Mouse (Mus musculus) telencephalon, adult 2 months (tissue): ENCODE data around the gene Gpr68.

ENCODE experiments used
- DNase-seq: peaks from one replicate; pipeline ENCODE4 v3.0.0-alpha.2; 2011; ENCODE audit warnings: low read depth, low spot score

Gene Gpr68

GRCm38 (mm10) chr12:100907598-100908297 lies at the start of gene Gpr68:
Gene Gpr68 (minus strand): TSS chr12:100908198.
- no peak for DNase-seq

GRCm38 (mm10) chr12:100957257-100957656 lies 49.3 kb upstream of the Gpr68 start:
- no peak for DNase-seq

- DNase-seq, result no peak
Measured at GRCm38 (mm10) chr12:100956825-100957224, 48.8 kb upstream of the Gpr68 start.

- DNase-seq, result no peak
Measured at GRCm38 (mm10) chr12:100956028-100956427, 48.0 kb upstream of the Gpr68 start.

GRCm38 (mm10) chr12:100953926-100954325 lies 45.9 kb upstream of the Gpr68 start:
- DNase-seq, result no peak

GRCm38 (mm10) chr12:100952193-100952931 lies 44.4 kb upstream of the Gpr68 start:
- DNase-seq, result no peak

GRCm38 (mm10) chr12:100949146-100949545 lies 41.1 kb upstream of the Gpr68 start:
- DNase-seq, result no peak

GRCm38 (mm10) chr12:100948021-100948420 lies 40.0 kb upstream of the Gpr68 start:
- no peak for DNase-seq

GRCm38 (mm10) chr12:100945948-100946347 lies 38.0 kb upstream of the Gpr68 start:
- no peak for DNase-seq

GRCm38 (mm10) chr12:100945501-100945900 lies 37.5 kb upstream of the Gpr68 start:
- no peak for DNase-seq

- DNase-seq, result no peak
Measured at GRCm38 (mm10) chr12:100944921-100945336, 36.9 kb upstream of the Gpr68 start.

- DNase-seq, result no peak
Measured at GRCm38 (mm10) chr12:100943146-100943545, 35.1 kb upstream of the Gpr68 start.

- no peak for DNase-seq
Measured at GRCm38 (mm10) chr12:100941361-100941760, 33.4 kb upstream of the Gpr68 start.

GRCm38 (mm10) chr12:100937441-100938360 lies 29.7 kb upstream of the Gpr68 start:
- DNase-seq, result no peak

- DNase-seq, result no peak
Measured at GRCm38 (mm10) chr12:100936737-100937136, 28.7 kb upstream of the Gpr68 start.

- DNase-seq, result no peak
Measured at GRCm38 (mm10) chr12:100936116-100936515, 28.1 kb upstream of the Gpr68 start.

- no peak for DNase-seq
Measured at GRCm38 (mm10) chr12:100934796-100935195, 26.8 kb upstream of the Gpr68 start.

- no peak for DNase-seq
Measured at GRCm38 (mm10) chr12:100931653-100932052, 23.7 kb upstream of the Gpr68 start.

- no peak for DNase-seq
Measured at GRCm38 (mm10) chr12:100928286-100928685, 20.3 kb upstream of the Gpr68 start.

- DNase-seq, result peak; percentile 42
Measured at GRCm38 (mm10) chr12:100925644-100926619, 17.9 kb upstream of the Gpr68 start.
